Mouse (Mus musculus) midbrain, embryonic 12.5 days (tissue): ENCODE data around the gene Suox. TPM values are rescaled to one million over a fixed set of nuclear protein-coding genes. Genes with fewer than 3 reads are reported as not detected.
"Not testable (repeated sequence)": the region's sequence is repeated elsewhere in the genome, so short reads cannot be mapped to it uniquely, and the experiment has no call there.

ENCODE experiments used
- ATAC-seq: fragments of 200-750 bp; cut with Nextera tagmentation; 2 replicates; pipeline ENCODE4 v1.8.0; 2017; ENCODE audit warnings: low read depth, moderate TSS enrichment, moderate library complexity; ENCODE audit not compliant: low FRiP score
- H3K27ac ChIP-seq: fragments of 300-500 bp; sonication (generic); replicated peaks from 2 replicates; pipeline ENCODE4 v1.5.1; 2016; ENCODE audit warnings: mild to moderate bottlenecking
- H3K27me3 ChIP-seq: fragments of 300-500 bp; sonication (generic); 2 replicates; pipeline ENCODE4 v1.6.1; 2016; ENCODE audit warnings: mild to moderate bottlenecking
- H3K36me3 ChIP-seq: fragments of 300-500 bp; sonication (generic); 2 replicates; pipeline ENCODE4 v1.6.1; 2016
- H3K4me1 ChIP-seq: fragments of 300-500 bp; sonication (generic); 2 replicates; pipeline ENCODE4 v1.6.1; 2016
- H3K4me2 ChIP-seq: fragments of 300-500 bp; sonication (generic); replicated peaks from 2 replicates; pipeline ENCODE4 v1.6.1; 2016; ENCODE audit warnings: mild to moderate bottlenecking, moderate library complexity
- H3K4me3 ChIP-seq: fragments of 300-500 bp; sonication (generic); 2 replicates; pipeline ENCODE4 v1.5.1; 2016; ENCODE audit warnings: mild to moderate bottlenecking
- H3K9ac ChIP-seq: fragments of 300-500 bp; sonication (generic); replicated peaks from 2 replicates; pipeline ENCODE4 v1.6.1; 2016; ENCODE audit warnings: mild to moderate bottlenecking, moderate library complexity
- H3K9me3 ChIP-seq: fragments of 300-500 bp; sonication (generic); 2 replicates; pipeline ENCODE4 v1.6.1; 2016; ENCODE audit warnings: mild to moderate bottlenecking
- WGBS: fragments of 180-500 bp; shearing (Covaris S2); methylation state at CpG from one replicate; pipeline ENCODE4 v1.1.7; 2016; 5-methylcytosine and 5-hydroxymethylcytosine counted together
- polyA plus RNA-seq: library from polyadenylated mRNA; unstranded; fragments of >200 nt; fragmentation: Nextera tagmentation; extraction: Ambion mirVana; gene quantifications from 2 replicates; pipeline ENCODE4 v1.2.1, GENCODE M21; 2016

The Suox gene
- polyA plus RNA-seq, result 12.5 and 13.6 TPM in 2 replicates

GRCm38 (mm10) chr10:128673763-128674468 lies at the start of gene Suox:
Gene Suox (minus strand): TSS chr10:128674073.
- H3K9ac ChIP-seq, result peak within 1 kb of the TSS; percentile 69
- H3K9me3 ChIP-seq, result no peaks in the 10 kb centered on the region
- H3K4me2 ChIP-seq, result peak within 1 kb of the TSS; percentile 95
- 0 out of 2 replicates have a peak, but pooled peaks cover 3% of the 10 kb centered on the region for H3K36me3 ChIP-seq
- peaks cover 11% of the 10 kb centered on the region for H3K27me3 ChIP-seq
- peak within 1 kb of the TSS; percentile 76 for H3K4me3 ChIP-seq
- peak within 1 kb of the TSS; percentile 68 for H3K27ac ChIP-seq
- peak; percentile 96 for ATAC-seq
- WGBS, result under 1% methylated on average over 60 of the region's 60 CpGs
- H3K4me1 ChIP-seq, result peaks cover 13% of the 10 kb centered on the region

GRCm38 (mm10) chr10:128715559-128716537 lies 42.0 kb upstream of the Suox start:
- no peak for ATAC-seq
- H3K9me3 ChIP-seq, result no peaks in the 10 kb centered on the region
- no peak overlapping the region for H3K9ac ChIP-seq
- H3K4me3 ChIP-seq, result no peak overlapping the region
- no peak overlapping the region for H3K4me2 ChIP-seq
- H3K27ac ChIP-seq, result no peak overlapping the region
- 85% methylated on average over 19 of the region's 19 CpGs for WGBS
- H3K27me3 ChIP-seq, result 0 out of 2 replicates have a peak, but pooled peaks cover 5% of the 10 kb centered on the region
- H3K36me3 ChIP-seq, result no peaks in the 10 kb centered on the region
- no peaks in the 10 kb centered on the region for H3K4me1 ChIP-seq

GRCm38 (mm10) chr10:128711318-128711717 lies 37.4 kb upstream of the Suox start:
- not testable (repeated sequence) for H3K9me3 ChIP-seq, H3K27ac ChIP-seq, H3K4me2 ChIP-seq, H3K9ac ChIP-seq, H3K36me3 ChIP-seq, H3K4me3 ChIP-seq, ATAC-seq, H3K4me1 ChIP-seq, H3K27me3 ChIP-seq
- 97% methylated on average over 7 of the region's 7 CpGs for WGBS

GRCm38 (mm10) chr10:128705317-128705693 lies 31.4 kb upstream of the Suox start:
- Histone ChIP-seq H3K4me3 (peak overlapping the region; percentile 65), H3K9ac (no peak overlapping the region; the same call in 1 of the 2 replicates), H3K36me3 (peaks cover 16% of the 10 kb centered on the region), H3K4me1 (peaks cover 23% of the 10 kb centered on the region), H3K9me3 (no peaks in the 10 kb centered on the region), H3K4me2 (peak overlapping the region; percentile 63), H3K27ac (no peak overlapping the region), H3K27me3 (0 out of 2 replicates have a peak, but pooled peaks cover 5% of the 10 kb centered on the region)
- ATAC-seq, result peak; percentile 17
- 9% methylated on average over 11 of the region's 11 CpGs for WGBS

GRCm38 (mm10) chr10:128704491-128705316 lies 30.8 kb upstream of the Suox start, which contains the start of gene Cdk2:
Gene Cdk2 (minus strand): TSS chr10:128705031.
- Histone ChIP-seq H3K9ac (peak within 1 kb of the TSS; percentile 65), H3K4me1 (peaks cover 23% of the 10 kb centered on the region), H3K27ac (peak within 1 kb of the TSS; percentile 77), H3K36me3 (peaks cover 22% of the 10 kb centered on the region), H3K4me3 (peak within 1 kb of the TSS; percentile 65), H3K27me3 (0 out of 2 replicates have a peak, but pooled peaks cover 5% of the 10 kb centered on the region), H3K9me3 (no peaks in the 10 kb centered on the region), H3K4me2 (peak within 1 kb of the TSS; percentile 63)
- under 1% methylated on average over 62 of the region's 62 CpGs for WGBS
- peak; percentile 94 for ATAC-seq

GRCm38 (mm10) chr10:128703895-128704294 lies 30.0 kb upstream of the Suox start, which contains the start of gene Pmel:
Gene Pmel (plus strand): TSS chr10:128704195.
- Histone ChIP-seq H3K4me3 (peak within 1 kb of the TSS; percentile 65), H3K9ac (peak within 1 kb of the TSS; percentile 65), H3K36me3 (peaks cover 30% of the 10 kb centered on the region), H3K9me3 (no peaks in the 10 kb centered on the region), H3K27ac (peak within 1 kb of the TSS; percentile 77), H3K4me2 (peak within 1 kb of the TSS; percentile 63), H3K27me3 (0 out of 2 replicates have a peak, but pooled peaks cover 5% of the 10 kb centered on the region), H3K4me1 (peaks cover 23% of the 10 kb centered on the region)
- 23% methylated on average over 4 of the region's 4 CpGs for WGBS
- no peak for ATAC-seq

GRCm38 (mm10) chr10:128702328-128703007 lies 28.6 kb upstream of the Suox start:
- Histone ChIP-seq H3K9me3 (no peaks in the 10 kb centered on the region), H3K27me3 (0 out of 2 replicates have a peak, but pooled peaks cover 5% of the 10 kb centered on the region), H3K4me1 (peaks cover 23% of the 10 kb centered on the region), H3K4me2 (no peak overlapping the region), H3K9ac (no peak overlapping the region), H3K36me3 (peaks cover 39% of the 10 kb centered on the region), H3K27ac (no peak overlapping the region), H3K4me3 (no peak overlapping the region)
- WGBS, result 80% methylated on average over 6 of the region's 6 CpGs
- ATAC-seq, result no peak

- Histone ChIP-seq H3K9ac (no peak overlapping the region), H3K4me1 (peaks cover 22% of the 10 kb centered on the region), H3K27me3 (0 out of 2 replicates have a peak, but pooled peaks cover under 1% of the 10 kb centered on the region), H3K36me3 (peaks cover 39% of the 10 kb centered on the region), H3K9me3 (no peaks in the 10 kb centered on the region), H3K4me3 (no peak overlapping the region), H3K27ac (no peak overlapping the region), H3K4me2 (no peak overlapping the region)
- 79% methylated on average over 5 of the region's 5 CpGs for WGBS
- no peak for ATAC-seq
Measured at GRCm38 (mm10) chr10:128700712-128701111, 26.8 kb upstream of the Suox start.

- ATAC-seq, result no peak
- H3K36me3 ChIP-seq, result peaks cover 39% of the 10 kb centered on the region
- no peak overlapping the region for H3K4me2 ChIP-seq
- H3K4me3 ChIP-seq, result no peak overlapping the region
- no peaks in the 10 kb centered on the region for H3K9me3 ChIP-seq
- no peak overlapping the region for H3K27ac ChIP-seq
- no peak overlapping the region for H3K9ac ChIP-seq
- H3K27me3 ChIP-seq, result no peaks in the 10 kb centered on the region
- peaks cover 24% of the 10 kb centered on the region for H3K4me1 ChIP-seq
- WGBS, result 79% methylated on average over 10 of the region's 11 CpGs
Measured at GRCm38 (mm10) chr10:128699611-128700010, 25.7 kb upstream of the Suox start.

- WGBS, result 87% methylated on average over 5 of the region's 5 CpGs
- H3K27ac ChIP-seq, result no peak overlapping the region
- peaks cover 39% of the 10 kb centered on the region for H3K36me3 ChIP-seq
- no peak overlapping the region for H3K4me3 ChIP-seq
- no peak for ATAC-seq
- no peaks in the 10 kb centered on the region for H3K9me3 ChIP-seq
- H3K27me3 ChIP-seq, result no peaks in the 10 kb centered on the region
- H3K9ac ChIP-seq, result no peak overlapping the region
- H3K4me1 ChIP-seq, result peaks cover 26% of the 10 kb centered on the region
- no peak overlapping the region for H3K4me2 ChIP-seq
Measured at GRCm38 (mm10) chr10:128699006-128699405, 25.1 kb upstream of the Suox start.
